Mouse (Mus musculus) brown adipose tissue, adult 24 weeks (tissue): Measurements from ENCODE around the gene Iqck. TPM values are rescaled to one million over a fixed set of nuclear protein-coding genes. Genes with fewer than 3 reads are reported as not detected.

Source experiments
- H3K27ac ChIP-seq: fragments of 200-500 bp; replicated peaks from 2 replicates; pipeline ENCODE4 v1.5.1; 2012; ENCODE audit warnings: low read depth, mild to moderate bottlenecking, low read length
- H3K4me1 ChIP-seq: fragments of 200-500 bp; 2 replicates; pipeline ENCODE4 v1.6.1; 2012; ENCODE audit warnings: low read length, mixed read lengths; ENCODE audit not compliant: control insufficient read depth, insufficient read depth, insufficient read length
- H3K4me3 ChIP-seq: fragments of 200-500 bp; 2 replicates; pipeline ENCODE4 v1.5.1; 2012; ENCODE audit warnings: low read depth, mild to moderate bottlenecking, low read length, moderate library complexity; ENCODE audit not compliant: insufficient read depth
- polyA plus RNA-seq: library from polyadenylated mRNA; stranded (reverse); fragments of >200 nt; gene quantifications from 2 replicates; pipeline ENCODE4 v1.2.4, GENCODE M21; 2012; ENCODE audit not compliant: missing spikeins, insufficient read depth, insufficient read length

Gene Iqck
- polyA plus RNA-seq, 1 experiment: 3.8 TPM

- H3K4me1 ChIP-seq: peaks cover 5% of the 10 kb centered on the region; the same call in 1 of the 2 replicates
- H3K27ac ChIP-seq: no peak overlapping the region
- H3K4me3 ChIP-seq: no peak overlapping the region
Measured at GRCm38 (mm10) chr7:118943170-118943569, 87.6 kb downstream of the Iqck start.

- H3K4me3 ChIP-seq: no peak overlapping the region
- H3K4me1 ChIP-seq: peaks cover 5% of the 10 kb centered on the region; the same call in 1 of the 2 replicates
- no peak overlapping the region for H3K27ac ChIP-seq
Measured at GRCm38 (mm10) chr7:118944884-118945283, 89.3 kb downstream of the Iqck start.

GRCm38 (mm10) chr7:118947241-118947640 lies 91.7 kb downstream of the Iqck start:
- H3K4me3 ChIP-seq: no peak overlapping the region
- H3K4me1 ChIP-seq: peaks cover 11% of the 10 kb centered on the region
- no peak overlapping the region for H3K27ac ChIP-seq

GRCm38 (mm10) chr7:118948677-118949282 lies 93.2 kb downstream of the Iqck start:
- peaks cover 7% of the 10 kb centered on the region for H3K4me1 ChIP-seq
- H3K27ac ChIP-seq: no peak overlapping the region
- no peak overlapping the region for H3K4me3 ChIP-seq

- Histone ChIP-seq H3K4me1 (peaks cover 10% of the 10 kb centered on the region), H3K4me3 (no peak overlapping the region), H3K27ac (no peak overlapping the region)
Measured at GRCm38 (mm10) chr7:118949749-118950148, 94.2 kb downstream of the Iqck start.

GRCm38 (mm10) chr7:118953626-118954282 lies 98.2 kb downstream of the Iqck start:
- H3K4me1 ChIP-seq: peaks cover 10% of the 10 kb centered on the region
- H3K27ac ChIP-seq: no peak overlapping the region
- H3K4me3 ChIP-seq: no peak overlapping the region

GRCm38 (mm10) chr7:118954968-118955367 lies 99.4 kb downstream of the Iqck start:
- peaks cover 10% of the 10 kb centered on the region for H3K4me1 ChIP-seq
- H3K27ac ChIP-seq: no peak overlapping the region
- no peak overlapping the region for H3K4me3 ChIP-seq

- Histone ChIP-seq H3K27ac (no peak overlapping the region), H3K4me3 (no peak overlapping the region), H3K4me1 (peaks cover 5% of the 10 kb centered on the region; the same call in 1 of the 2 replicates)
Measured at GRCm38 (mm10) chr7:118956616-118957246, 101.2 kb downstream of the Iqck start.

GRCm38 (mm10) chr7:118959209-118959608 lies 103.7 kb downstream of the Iqck start:
- Histone ChIP-seq H3K27ac (no peak overlapping the region), H3K4me3 (no peak overlapping the region), H3K4me1 (no peaks in the 10 kb centered on the region)

GRCm38 (mm10) chr7:118964777-118965176 lies 109.2 kb downstream of the Iqck start:
- Histone ChIP-seq H3K4me3 (no peak overlapping the region), H3K27ac (no peak overlapping the region), H3K4me1 (peaks cover 3% of the 10 kb centered on the region; the same call in 1 of the 2 replicates)

GRCm38 (mm10) chr7:118965198-118965597 lies 109.6 kb downstream of the Iqck start:
- Histone ChIP-seq H3K27ac (no peak overlapping the region), H3K4me3 (no peak overlapping the region), H3K4me1 (peaks cover 5% of the 10 kb centered on the region; the same call in 1 of the 2 replicates)

- Histone ChIP-seq H3K4me3 (no peak overlapping the region), H3K27ac (no peak overlapping the region)
Measured at GRCm38 (mm10) chr7:118968870-118969269, 113.3 kb downstream of the Iqck start.

GRCm38 (mm10) chr7:118971499-118971898 lies 115.9 kb downstream of the Iqck start:
- peaks cover 13% of the 10 kb centered on the region for H3K4me1 ChIP-seq
- H3K4me3 ChIP-seq: no peak overlapping the region
- no peak overlapping the region for H3K27ac ChIP-seq

More at GRCm38 (mm10) chr7:118968870-118969269, 113.3 kb downstream of the Iqck start:
- peaks cover 11% of the 10 kb centered on the region for H3K4me1 ChIP-seq

GRCm38 (mm10) chr7:118972306-118972705 lies 116.8 kb downstream of the Iqck start:
- H3K4me1 ChIP-seq: peaks cover 20% of the 10 kb centered on the region
- no peak overlapping the region for H3K27ac ChIP-seq
- H3K4me3 ChIP-seq: no peak overlapping the region

GRCm38 (mm10) chr7:118973377-118973776 lies 117.8 kb downstream of the Iqck start:
- no peak overlapping the region for H3K27ac ChIP-seq
- H3K4me1 ChIP-seq: peaks cover 21% of the 10 kb centered on the region
- no peak overlapping the region for H3K4me3 ChIP-seq
